Mouse (Mus musculus) lung, postnatal 0 days (tissue): ENCODE measurements around the gene Med24.

Experiments
- CTCF ChIP-seq: IDR thresholded peaks from 2 replicates; pipeline ENCODE4 v1.5.1; 2016; ENCODE audit warnings: antibody characterized with exemption, mild to moderate bottlenecking
- EP300 ChIP-seq: IDR thresholded peaks from 2 replicates; pipeline ENCODE4 v1.6.1; 2016; ENCODE audit warnings: antibody characterized with exemption, mild to moderate bottlenecking, control low read depth

DNA sequence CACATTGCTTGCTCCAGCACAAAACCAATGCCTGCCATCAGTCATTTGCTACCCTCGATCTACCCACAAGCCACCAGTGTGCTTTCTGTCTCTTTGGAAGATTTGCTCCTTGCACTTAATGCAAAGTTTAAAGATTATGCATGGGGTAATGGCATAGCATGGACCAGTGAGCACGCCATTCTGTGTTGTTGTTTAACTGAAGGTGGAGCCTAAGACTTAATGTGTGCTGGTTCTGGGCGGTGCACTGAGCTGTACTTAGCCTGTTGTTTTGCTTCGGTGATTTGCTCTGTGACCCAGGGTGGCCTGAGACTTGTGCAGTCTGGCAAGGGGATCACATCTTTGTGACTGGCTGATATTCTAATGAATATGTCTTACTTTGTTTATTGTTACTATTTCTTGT lies 42.3 kb downstream of the Med24 start:
- TF ChIP-seq EP300 (no peak), CTCF (no peak)
